Mouse (Mus musculus): Measurements from ENCODE around the gene Sfpq.

The Sfpq gene

GRCm38 (mm10) chr4:127027228-127028190 lies 6.4 kb downstream of the Sfpq start:
- DNase-seq: peak; percentile 43 to 68

GRCm38 (mm10) chr4:127037158-127037557 lies 16.0 kb downstream of the Sfpq start:
- peak; percentile 33 to 45 for DNase-seq

- no peak for DNase-seq
Observed at GRCm38 (mm10) chr4:127037908-127038827, 17.0 kb downstream of the Sfpq start.

GRCm38 (mm10) chr4:127038828-127039349 lies 17.8 kb downstream of the Sfpq start:
- DNase-seq: no peak

DNA sequence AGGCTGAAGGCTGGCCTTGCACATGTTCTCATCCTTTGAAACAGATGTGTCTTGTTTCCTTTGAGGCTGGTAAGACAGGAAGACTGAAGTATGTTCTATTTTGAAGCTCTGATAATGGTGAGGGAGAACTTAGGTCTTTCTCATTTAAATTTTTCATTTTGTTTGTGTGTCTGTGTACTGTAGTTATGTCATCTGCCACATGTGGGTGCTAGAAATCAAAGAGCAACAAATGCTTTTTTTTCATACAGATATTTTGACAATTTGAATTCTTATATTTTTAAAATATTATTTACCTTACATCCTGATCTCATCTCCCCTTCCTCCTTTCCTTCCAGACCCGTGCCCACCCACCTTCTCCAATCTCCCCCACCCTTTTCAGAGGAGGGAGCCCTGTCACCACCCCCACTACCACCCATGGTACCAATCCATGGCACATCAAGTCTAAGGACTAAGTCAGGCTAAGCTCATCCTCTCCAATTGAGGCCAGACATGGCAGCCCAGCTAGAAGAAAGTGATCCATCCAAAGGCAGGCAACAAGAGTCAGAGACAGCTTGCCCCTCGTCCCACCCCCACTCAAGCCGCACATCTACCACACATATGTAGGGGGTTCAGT lies 18.9 kb downstream of the Sfpq start:
- DNase-seq: no peak

- DNase-seq: no peak
Observed at GRCm38 (mm10) chr4:127043540-127043939, 22.4 kb downstream of the Sfpq start.

- no peak for DNase-seq
Observed at GRCm38 (mm10) chr4:127051121-127051520, 30.0 kb downstream of the Sfpq start.

GRCm38 (mm10) chr4:127053071-127053470 lies 31.9 kb downstream of the Sfpq start:
- DNase-seq: no peak

GRCm38 (mm10) chr4:127054522-127055198 lies 33.5 kb downstream of the Sfpq start:
- DNase-seq: no peak

DNA sequence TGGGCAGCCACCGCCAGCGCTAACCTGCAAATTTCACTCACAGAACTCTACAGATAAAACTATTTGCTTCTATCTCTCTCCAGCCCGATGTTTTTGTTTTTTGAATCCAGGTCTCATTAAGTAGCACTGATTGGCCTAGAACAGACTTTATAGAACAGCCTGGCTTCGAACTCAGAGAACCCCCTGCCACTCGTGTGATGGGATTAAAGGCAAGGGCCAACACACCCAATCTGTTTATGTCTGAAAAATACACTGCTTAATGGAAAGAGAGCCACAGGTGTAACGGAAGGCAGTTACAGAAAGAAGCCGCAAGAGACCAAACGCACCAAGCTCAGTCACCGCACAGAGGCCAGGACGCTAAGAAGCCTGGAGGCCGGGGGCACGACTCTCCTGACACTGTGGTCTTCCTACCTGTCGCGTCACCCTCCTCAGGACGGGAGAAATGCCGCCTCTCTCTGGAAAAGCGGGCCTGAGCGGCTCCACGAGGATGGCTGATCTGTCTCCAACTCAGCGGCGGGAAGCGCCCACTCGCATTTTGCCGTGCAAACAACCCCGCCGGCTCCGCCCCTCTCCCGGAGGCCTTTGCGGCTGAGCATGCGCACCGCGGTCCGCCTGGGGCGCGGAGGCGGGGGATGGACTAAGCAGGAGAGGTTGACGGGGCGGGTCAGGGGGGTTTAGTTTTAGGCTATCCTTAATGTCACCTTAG lies 39.6 kb downstream of the Sfpq start, which contains the start of gene Zmym1:
Gene Zmym1 (minus strand): TSS at position 568 of the 706 bp plus-strand sequence.
- peak; percentile 86 to 89 for DNase-seq

DNA sequence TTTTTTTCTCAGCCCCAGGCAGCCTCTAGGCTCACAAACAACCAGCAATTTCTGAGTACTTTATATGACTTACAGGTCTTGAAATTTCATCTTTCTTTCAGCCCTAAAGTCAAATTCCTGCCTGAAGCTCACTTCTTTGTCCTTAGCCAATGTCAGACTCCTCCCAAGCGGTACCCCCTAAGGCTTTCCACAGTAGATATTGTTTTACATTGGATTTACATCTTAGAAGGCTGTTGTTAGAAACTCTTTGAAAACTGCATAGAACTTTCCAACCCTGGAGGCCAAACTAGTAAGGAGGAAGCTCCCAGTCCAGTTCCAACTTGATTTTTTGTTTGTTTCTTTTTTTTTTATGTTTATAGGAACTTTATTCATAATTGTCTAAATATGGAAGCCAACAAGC lies 42.9 kb downstream of the Sfpq start:
- DNase-seq: no peak

- DNase-seq: no peak
Observed at GRCm38 (mm10) chr4:127074915-127075314, 53.8 kb downstream of the Sfpq start.

DNA sequence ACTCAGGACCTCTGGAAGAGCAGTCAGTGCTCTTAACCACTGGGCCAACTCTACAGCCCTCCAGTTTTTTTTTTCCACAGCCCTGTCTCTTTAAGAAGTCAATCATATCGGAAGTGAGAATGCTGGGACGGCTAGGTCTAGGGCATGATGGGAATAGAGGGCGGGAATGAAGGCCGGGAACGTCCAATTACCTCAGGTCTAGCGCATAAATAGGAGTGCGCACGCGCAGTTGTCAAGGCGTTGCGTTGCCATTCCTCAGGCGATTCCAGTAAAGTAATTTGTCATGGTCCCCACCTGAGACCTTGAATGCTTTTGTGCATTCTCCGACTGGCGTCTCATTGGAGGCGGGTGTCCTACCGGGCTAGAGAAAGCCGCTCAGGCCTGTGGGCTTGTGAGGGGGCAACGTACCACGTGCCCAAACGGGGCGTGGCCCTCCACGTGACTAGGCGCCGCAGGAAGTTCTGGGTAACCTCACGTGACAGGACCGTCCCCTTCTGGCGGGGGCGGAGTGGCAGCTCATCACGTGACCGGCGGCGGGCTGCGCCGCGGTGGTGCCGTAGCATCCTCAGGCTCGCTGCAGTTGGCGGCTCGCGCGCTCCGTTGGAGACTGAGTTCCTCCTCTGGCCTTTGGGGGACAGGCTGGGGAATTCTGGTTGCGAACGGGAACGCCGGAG lies 55.9 kb downstream of the Sfpq start, which contains the start of gene Zmym6:
Gene Zmym6 (plus strand): TSS at position 509 of the 674 bp plus-strand sequence.
- DNase-seq: peak; percentile 93

- DNase-seq: no peak
Observed at GRCm38 (mm10) chr4:127080806-127081205, 59.7 kb downstream of the Sfpq start.

GRCm38 (mm10) chr4:127083131-127083530 lies 62.0 kb downstream of the Sfpq start:
- DNase-seq: no peak

DNA sequence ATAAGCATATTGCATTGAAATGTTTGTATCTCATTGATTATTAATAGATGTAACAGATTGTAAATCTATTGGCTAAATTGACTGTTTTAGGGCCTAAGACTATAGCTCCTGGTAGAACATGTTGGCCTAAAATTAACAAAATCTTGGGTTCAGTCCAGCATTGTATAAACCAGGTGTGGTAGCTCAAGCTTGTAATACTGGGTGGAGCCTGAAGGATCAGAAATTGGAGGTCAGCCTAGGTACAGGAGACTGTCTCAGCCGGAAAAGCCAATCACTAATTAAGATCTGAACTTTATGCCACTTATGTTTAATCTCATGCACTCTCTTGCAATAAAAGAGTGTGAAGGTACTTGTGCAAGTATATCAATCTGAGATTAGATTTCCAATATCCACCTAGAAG lies 64.6 kb downstream of the Sfpq start:
- no peak for DNase-seq
